Mouse (Mus musculus) kidney, postnatal 0 days (tissue): ENCODE data around the gene Ndufs2. TPM values are rescaled to one million over a fixed set of nuclear protein-coding genes. Genes with fewer than 3 reads are reported as not detected.

ENCODE experiments used
- ATAC-seq: fragments of 200-750 bp; cut with Nextera tagmentation; replicated peaks from 2 replicates; pipeline ENCODE4 v1.8.0; 2017; ENCODE audit warnings: low read depth, moderate number of reproducible peaks, moderate TSS enrichment, moderate library complexity; ENCODE audit not compliant: low FRiP score
- DNase-seq: peaks from one replicate; pipeline ENCODE4 v3.0.0-alpha.2; 2016; ENCODE audit warnings: low spot score
- H3K27ac ChIP-seq: fragments of 300-500 bp; sonication (generic); 2 replicates; pipeline ENCODE4 v1.5.1; 2014; ENCODE audit warnings: mild to moderate bottlenecking
- H3K27me3 ChIP-seq: fragments of 300-500 bp; sonication (generic); 2 replicates; pipeline ENCODE4 v1.6.1; 2014; ENCODE audit warnings: low read length, mixed read lengths; ENCODE audit not compliant: insufficient read depth
- H3K36me3 ChIP-seq: fragments of 300-500 bp; sonication (generic); 2 replicates; pipeline ENCODE4 v1.6.1; 2014; ENCODE audit warnings: low read length, mixed read lengths; ENCODE audit not compliant: insufficient read depth
- H3K4me1 ChIP-seq: fragments of 300-500 bp; sonication (generic); replicated peaks from 2 replicates; pipeline ENCODE4 v1.6.1; 2014; ENCODE audit warnings: antibody characterized with exemption, low read length, mixed read lengths; ENCODE audit not compliant: insufficient read depth
- H3K4me2 ChIP-seq: fragments of 300-500 bp; sonication (generic); 2 replicates; pipeline ENCODE4 v1.6.1; 2014; ENCODE audit warnings: mild to moderate bottlenecking, low read length, moderate library complexity, mixed read lengths
- H3K4me3 ChIP-seq: fragments of 300-500 bp; sonication (generic); replicated peaks from 2 replicates; pipeline ENCODE4 v1.5.1; 2014; ENCODE audit warnings: low read depth, low read length
- H3K9ac ChIP-seq: fragments of 300-500 bp; sonication (generic); 2 replicates; pipeline ENCODE4 v1.6.1; 2014; ENCODE audit warnings: low read depth, low read length
- H3K9me3 ChIP-seq: fragments of 300-500 bp; sonication (generic); replicated peaks from 2 replicates; pipeline ENCODE4 v1.6.1; 2016; ENCODE audit warnings: low read length, inconsistent platforms, mixed read lengths
- CTCF ChIP-seq: IDR thresholded peaks from 2 replicates; pipeline ENCODE4 v1.5.1; 2016; ENCODE audit warnings: antibody characterized with exemption, low read depth, mild to moderate bottlenecking, moderate library complexity
- WGBS: fragments of 180-500 bp; shearing (Covaris S2); extraction: QIAGEN DNeasy Blood & Tissue Kit; methylation state at CpG from one replicate; pipeline ENCODE4 v1.1.7; 2014; 5-methylcytosine and 5-hydroxymethylcytosine counted together
- polyA plus RNA-seq: library from polyadenylated mRNA; unstranded; fragments of >200 nt; fragmentation: Nextera tagmentation; extraction: Ambion mirVana; gene quantifications from 2 replicates; pipeline ENCODE4 v1.2.1, GENCODE M21; 2015

Gene Ndufs2
- polyA plus RNA-seq, 1 experiment from 2014 or later: 375 TPM

DNA sequence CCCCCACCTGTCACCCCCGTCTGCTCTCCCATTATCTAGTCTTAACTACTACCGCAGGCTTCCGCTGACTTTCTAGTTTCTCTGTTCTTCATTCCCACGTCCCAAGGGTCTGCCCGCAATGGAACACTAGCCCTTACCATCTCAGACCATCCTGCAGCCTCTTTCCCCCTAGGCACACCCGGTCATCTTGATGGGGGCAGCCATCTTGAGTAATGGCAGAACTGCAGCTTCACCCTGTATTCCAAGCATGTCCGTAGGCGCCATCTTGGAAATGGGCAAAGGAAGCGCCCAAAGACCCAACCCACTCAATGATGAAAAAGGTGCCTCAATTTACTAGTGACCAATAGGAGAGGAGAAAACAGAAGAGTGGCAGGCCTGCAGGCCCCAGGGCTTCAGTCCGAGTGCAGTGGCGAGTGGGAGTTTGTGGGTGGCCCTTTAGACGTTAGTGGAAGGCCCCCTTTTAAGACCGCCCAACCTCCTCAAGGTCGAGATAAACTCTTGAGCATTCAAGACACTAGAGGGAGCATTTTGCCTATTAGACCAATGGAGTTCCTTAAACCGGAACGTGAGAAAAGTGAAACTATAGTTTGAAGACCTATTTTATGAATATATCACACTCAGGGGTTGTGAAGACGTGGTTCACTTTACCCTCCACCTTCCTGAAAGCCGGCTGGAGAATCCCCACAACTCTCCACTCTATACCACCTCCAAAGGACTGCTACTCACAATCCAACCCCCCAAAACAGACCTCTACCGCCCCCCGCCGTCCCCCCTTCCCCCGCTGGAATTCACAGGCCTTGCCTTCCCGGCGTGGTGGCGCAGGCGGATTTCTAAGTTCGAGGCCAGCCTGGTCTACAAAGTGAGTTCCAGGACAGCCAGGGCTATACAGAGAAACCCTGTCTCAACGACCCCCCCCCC lies 28.7 kb downstream of the Ndufs2 start, which contains the start of gene Tomm40l:
TSS of gene Tomm40l (minus strand) at position 277 of the 918 bp plus-strand sequence.
- peak within 1 kb of the TSS; percentile 92 for H3K4me2 ChIP-seq
- peak within 1 kb of the TSS; percentile 49 for H3K4me3 ChIP-seq
- ATAC-seq (peak; percentile 98), DNase-seq (peak; percentile 100)
- H3K27me3 ChIP-seq: no peaks in the 10 kb centered on the region
- peaks cover 11% of the 10 kb centered on the region for H3K4me1 ChIP-seq
- peak; percentile 84 for TF ChIP-seq CTCF
- WGBS: 3% methylated on average over 28 of the region's 28 CpGs
- no peaks in the 10 kb centered on the region for H3K9me3 ChIP-seq
- H3K36me3 ChIP-seq: peaks cover 10% of the 10 kb centered on the region
- peak within 1 kb of the TSS; percentile 64 for H3K9ac ChIP-seq
- H3K27ac ChIP-seq: peak within 1 kb of the TSS; percentile 88

DNA sequence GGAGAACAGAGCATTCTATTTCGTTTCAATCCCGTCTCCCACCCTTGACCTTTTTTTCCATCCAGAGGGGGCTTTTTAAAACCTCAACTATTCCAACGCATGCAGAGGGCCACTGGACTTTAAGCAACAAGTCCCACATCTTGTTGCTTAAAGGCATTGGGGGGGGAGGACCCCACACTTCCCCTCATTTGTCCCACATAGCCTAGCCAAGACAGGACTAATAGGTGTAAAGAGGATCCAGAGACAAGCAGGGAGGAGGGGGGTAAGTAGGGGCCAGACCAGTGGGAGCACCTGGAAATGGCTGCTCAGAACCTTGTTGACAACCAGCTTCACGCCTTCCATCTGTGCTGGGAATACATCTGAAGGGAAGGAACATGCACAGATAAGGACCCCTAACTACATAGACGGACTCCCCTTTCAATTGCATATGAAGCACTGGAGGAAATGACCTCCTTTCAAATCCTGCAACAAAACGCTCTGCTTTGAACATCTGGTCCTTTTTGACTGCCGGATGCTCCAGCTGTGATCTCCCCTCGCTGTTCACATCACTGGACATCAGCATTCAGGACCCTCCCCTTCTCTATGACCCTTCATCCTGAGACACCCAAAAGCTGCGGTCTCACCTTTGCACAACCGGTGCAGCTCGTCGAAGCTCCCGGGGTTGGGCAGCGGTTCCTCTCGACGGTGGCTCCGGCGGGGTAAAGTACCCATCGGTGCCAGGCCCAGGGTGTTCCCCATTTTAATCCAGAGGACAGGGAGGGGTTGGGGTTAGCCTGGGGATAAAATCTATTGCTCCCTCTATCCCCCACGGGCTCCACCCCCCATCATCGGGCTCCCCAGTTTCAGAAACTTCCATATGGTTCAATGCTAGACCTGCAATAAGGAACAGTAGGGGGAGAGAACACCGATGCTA lies 29.7 kb downstream of the Ndufs2 start:
- WGBS: 6% methylated on average over 22 of the region's 22 CpGs
- H3K36me3 ChIP-seq: peaks cover 10% of the 10 kb centered on the region
- no peaks in the 10 kb centered on the region for H3K9me3 ChIP-seq
- ATAC-seq: no peak; the same call in 1 of the 2 replicates
- no peak overlapping the region for H3K27ac ChIP-seq
- H3K9ac ChIP-seq: peak overlapping the region; percentile 64
- no peak for TF ChIP-seq CTCF
- peak overlapping the region; percentile 92 for H3K4me2 ChIP-seq
- H3K4me3 ChIP-seq: peak overlapping the region; percentile 49
- peaks cover 11% of the 10 kb centered on the region for H3K4me1 ChIP-seq
- no peaks in the 10 kb centered on the region for H3K27me3 ChIP-seq
- DNase-seq: peak; percentile 21

DNA sequence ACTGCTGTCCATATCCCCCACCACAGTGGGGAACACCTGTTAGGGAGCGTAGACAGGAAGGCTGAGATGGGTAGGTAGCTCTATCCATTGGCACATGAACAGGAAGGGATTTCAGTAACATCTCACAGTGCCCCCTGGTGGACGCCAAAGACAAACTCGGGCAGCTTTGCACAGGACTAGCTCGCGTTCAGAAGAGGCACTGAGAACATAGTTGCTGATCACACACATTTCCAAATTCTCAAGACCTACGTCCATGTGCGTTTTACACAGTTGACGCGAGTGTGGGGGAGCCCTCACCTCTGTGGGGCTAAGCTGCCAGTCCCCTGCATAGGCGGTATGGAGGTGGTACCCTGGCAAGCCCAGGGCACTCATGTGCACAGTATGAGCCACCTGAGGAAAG lies 30.3 kb downstream of the Ndufs2 start:
- ATAC-seq (peak; percentile 6; the same call in 1 of the 2 replicates), DNase-seq (peak; percentile 91)
- Histone ChIP-seq H3K4me2 (peak overlapping the region; percentile 92), H3K27ac (no peak overlapping the region), H3K9me3 (no peaks in the 10 kb centered on the region), H3K4me1 (peaks cover 11% of the 10 kb centered on the region), H3K36me3 (peaks cover 10% of the 10 kb centered on the region), H3K4me3 (no peak overlapping the region; the same call in 1 of the 2 replicates), H3K27me3 (no peaks in the 10 kb centered on the region), H3K9ac (no peak overlapping the region)
- TF ChIP-seq CTCF: peak; percentile 95
- WGBS: 4% methylated on average over 10 of the region's 10 CpGs

DNA sequence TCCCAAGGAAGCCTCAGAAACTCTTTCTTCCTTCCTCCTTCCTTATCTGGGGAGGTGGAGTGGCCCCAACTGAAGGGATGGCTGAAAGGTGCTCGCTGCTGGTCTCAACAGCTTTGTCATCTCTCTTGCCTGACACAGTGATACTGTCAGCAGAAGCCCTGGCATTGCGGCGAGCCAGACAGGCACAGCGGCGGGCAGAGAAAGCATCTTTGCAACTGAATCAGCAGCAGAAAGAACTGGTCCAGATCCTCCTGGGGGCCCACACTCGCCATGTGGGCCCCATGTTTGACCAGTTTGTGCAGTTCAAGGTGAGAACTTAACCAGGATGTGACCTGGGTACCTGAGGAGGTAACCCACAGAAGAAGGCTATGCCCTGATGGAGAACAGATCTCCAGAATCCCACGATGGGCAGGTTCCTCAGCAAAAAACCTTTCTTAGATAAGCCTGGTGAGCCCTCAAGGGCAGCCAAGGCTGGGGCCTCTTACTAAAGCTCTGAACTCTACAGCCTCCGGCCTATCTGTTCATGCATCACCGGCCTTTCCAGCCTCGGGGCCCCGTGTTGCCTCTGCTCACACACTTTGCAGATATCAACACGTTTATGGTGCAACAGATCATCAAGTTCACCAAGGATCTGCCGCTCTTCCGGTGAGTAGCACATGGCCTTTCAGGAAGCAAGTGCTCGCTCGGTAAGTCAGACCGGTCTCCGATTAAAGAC lies 34.8 kb downstream of the Ndufs2 start:
- no peaks in the 10 kb centered on the region for H3K9me3 ChIP-seq
- no peak overlapping the region for H3K27ac ChIP-seq
- H3K36me3 ChIP-seq: peaks cover 10% of the 10 kb centered on the region
- no peak for ATAC-seq
- no peak overlapping the region for H3K4me3 ChIP-seq
- peaks cover 5% of the 10 kb centered on the region for H3K4me1 ChIP-seq
- H3K9ac ChIP-seq: no peak overlapping the region
- no peak overlapping the region for H3K4me2 ChIP-seq
- TF ChIP-seq CTCF: no peak
- WGBS: 84% methylated on average over 18 of the region's 18 CpGs
- no peak for DNase-seq
- H3K27me3 ChIP-seq: no peaks in the 10 kb centered on the region

DNA sequence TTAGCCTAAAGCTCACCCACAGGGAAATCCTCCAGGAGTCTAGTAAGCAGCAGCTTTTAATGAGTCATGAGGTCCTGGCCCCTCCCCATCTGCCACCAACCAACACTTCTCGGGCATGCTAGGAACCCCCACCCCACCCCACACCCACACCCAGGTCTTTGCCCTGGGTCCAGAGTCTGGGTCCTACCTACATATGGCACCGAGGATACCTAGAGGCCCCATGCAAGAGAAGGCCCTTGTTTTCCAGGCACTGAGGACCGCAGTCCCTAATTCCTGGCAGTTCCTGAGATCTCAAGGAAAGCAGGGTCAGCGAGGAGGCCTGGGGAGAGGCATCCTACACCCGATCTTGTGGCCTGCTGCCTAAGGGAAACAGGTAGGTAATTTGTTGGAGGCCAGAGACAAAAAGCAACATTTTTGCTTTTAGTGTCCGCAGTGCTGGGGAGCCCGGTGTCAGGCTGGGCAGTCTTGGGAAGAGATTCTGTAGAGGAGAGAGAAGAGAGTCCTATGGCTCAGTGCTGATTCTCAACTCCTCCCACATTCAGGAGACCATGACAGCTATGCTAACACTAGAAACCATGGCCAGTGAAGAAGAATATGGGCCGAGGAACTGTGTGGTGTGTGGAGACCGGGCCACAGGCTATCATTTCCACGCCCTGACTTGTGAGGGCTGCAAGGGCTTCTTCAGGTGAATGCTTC lies 37.2 kb downstream of the Ndufs2 start, which contains the start of gene Nr1i3:
TSS of gene Nr1i3 (plus strand) at position 170 of the 696 bp plus-strand sequence.
- peak; percentile 84 for ATAC-seq
- H3K4me3 ChIP-seq: no peak within 1 kb of the TSS

More for the DNA sequence above, 37.2 kb downstream of the Ndufs2 start, which contains the start of gene Nr1i3:
- no peak for DNase-seq
- H3K27ac ChIP-seq: no peak within 1 kb of the TSS
- H3K4me1 ChIP-seq: no peaks in the 10 kb centered on the region
- no peaks in the 10 kb centered on the region for H3K9me3 ChIP-seq
- no peak within 1 kb of the TSS for H3K4me2 ChIP-seq
- peaks cover under 1% of the 10 kb centered on the region; the same call in 1 of the 2 replicates for H3K36me3 ChIP-seq
- no peak for TF ChIP-seq CTCF
- no peak within 1 kb of the TSS for H3K9ac ChIP-seq
- no peaks in the 10 kb centered on the region for H3K27me3 ChIP-seq
- 66% methylated on average over 10 of the region's 10 CpGs for WGBS
